Mouse (Mus musculus) central nervous system, embryonic 11.5 days (tissue): ENCODE data around the gene Olfr106-ps. TPM values are rescaled to one million over a fixed set of nuclear protein-coding genes. Genes with fewer than 3 reads are reported as not detected.

Source experiments
- polyA plus RNA-seq: library from polyadenylated mRNA; depleted of rRNA; stranded (reverse); fragments of >200 nt; gene quantifications from 2 replicates; pipeline ENCODE4 v1.2.3, GENCODE M21; 2012; rRNA removed

Gene Olfr106-ps
- polyA plus RNA-seq: not detected in 2 replicates

GRCm38 (mm10) chr17:37390093-37390492, at the start of gene Olfr106-ps:
TSS of gene Olfr106-ps (plus strand) at chr17:37390393.

DNA sequence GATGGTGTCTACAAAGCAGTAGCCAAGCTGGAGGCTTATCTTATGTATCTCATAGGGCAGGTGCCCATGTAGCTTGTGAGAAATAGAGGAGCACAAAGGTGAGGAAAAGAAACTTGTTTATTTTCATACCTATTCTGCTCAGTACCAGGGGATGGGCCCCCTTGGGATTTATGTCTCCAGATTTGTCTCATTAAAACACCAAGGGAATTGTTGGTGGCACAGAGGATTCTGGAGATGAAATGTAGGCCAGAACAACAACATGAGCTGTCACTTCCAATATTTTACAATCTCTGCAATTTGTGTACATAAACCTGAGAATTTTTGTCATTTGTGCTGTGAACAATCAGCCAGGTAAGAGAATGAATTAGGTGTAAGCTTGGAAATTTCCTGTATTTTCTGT, 30.9 kb upstream of the Olfr106-ps start, which contains the start of gene Olfr104-ps:
Gene Olfr104-ps, plus strand, starts transcription at position 301 of the 400 bp plus-strand sequence.

GRCm38 (mm10) chr17:37378733-37379132, 11.5 kb upstream of the Olfr106-ps start, which contains the start of gene Olfr105-ps:
TSS of gene Olfr105-ps (plus strand) at chr17:37379033.

DNA sequence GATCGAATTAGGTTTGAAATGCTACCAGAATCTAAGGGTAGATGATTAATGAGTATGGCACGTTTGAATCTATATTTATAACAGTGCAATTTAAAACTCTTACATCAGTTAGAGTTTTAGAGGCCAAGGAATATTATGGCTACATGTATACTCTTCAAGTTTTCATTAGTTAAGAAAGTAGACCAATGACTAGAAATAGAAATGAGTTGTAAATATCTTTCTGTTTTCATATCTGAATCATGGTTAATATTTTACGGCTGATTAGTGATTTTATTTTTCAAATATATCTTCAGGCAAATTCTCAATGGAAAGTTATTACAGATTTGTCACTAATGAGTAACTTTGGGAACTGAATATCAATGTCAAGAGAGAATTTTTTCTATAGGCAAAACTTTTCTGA, 8.7 kb downstream of the Olfr106-ps start, which contains the start of gene Olfr107:
Gene Olfr107, plus strand, starts transcription at position 301 of the 400 bp plus-strand sequence.

GRCm38 (mm10) chr17:37445180-37445579, 55.0 kb downstream of the Olfr106-ps start, which contains the start of gene Olfr108:
TSS of gene Olfr108 (plus strand) at chr17:37445480.

Other genes starting within 250 kb of the Olfr106-ps start
- gene Olfr93, start 228.9 kb upstream of the Olfr106-ps start, polyA plus RNA-seq: not detected in 2 replicates
- not detected in 2 replicates for gene Ubd, start 196.5 kb upstream of the Olfr106-ps start, polyA plus RNA-seq
- gene Olfr94, start 189.4 kb upstream of the Olfr106-ps start, polyA plus RNA-seq: not detected in 2 replicates
- not detected in 2 replicates for gene Olfr95, start 177.3 kb upstream of the Olfr106-ps start, polyA plus RNA-seq
- gene Olfr96, start 170.2 kb upstream of the Olfr106-ps start, polyA plus RNA-seq: not detected in 2 replicates
- not detected in 2 replicates for gene Olfr97, start 153.1 kb upstream of the Olfr106-ps start, polyA plus RNA-seq
- gene Olfr98, start 126.6 kb upstream of the Olfr106-ps start, polyA plus RNA-seq: not detected in 2 replicates
- gene H2-M3, start 120.2 kb upstream of the Olfr106-ps start, polyA plus RNA-seq: 0.97 and 1.1 TPM in 2 replicates
- gene Olfr99, start 106.9 kb upstream of the Olfr106-ps start, polyA plus RNA-seq: not detected in 2 replicates
- not detected in 2 replicates for gene Olfr101, start 86.1 kb upstream of the Olfr106-ps start, polyA plus RNA-seq
- not detected in 2 replicates for gene Olfr102, start 73.3 kb upstream of the Olfr106-ps start, polyA plus RNA-seq
- not detected in 2 replicates for gene Olfr103, start 50.7 kb upstream of the Olfr106-ps start, polyA plus RNA-seq
- gene Olfr104-ps, start 30.8 kb upstream of the Olfr106-ps start, polyA plus RNA-seq: not detected in 2 replicates
- not detected in 2 replicates for gene Olfr105-ps, start 11.4 kb upstream of the Olfr106-ps start, polyA plus RNA-seq
- gene Olfr107, start 8.8 kb downstream of the Olfr106-ps start, polyA plus RNA-seq: not detected in 2 replicates
- gene Olfr108, start 55.1 kb downstream of the Olfr106-ps start, polyA plus RNA-seq: not detected in 2 replicates
- not detected in 2 replicates for gene Olfr109, start 68.5 kb downstream of the Olfr106-ps start, polyA plus RNA-seq
- not detected in 2 replicates for gene H2-M2, start 93.2 kb downstream of the Olfr106-ps start, polyA plus RNA-seq
- gene Olfr110, start 102.1 kb downstream of the Olfr106-ps start, polyA plus RNA-seq: not detected in 2 replicates
- 0.04 and 0.10 TPM in 2 replicates for gene Olfr111, start 117.6 kb downstream of the Olfr106-ps start, polyA plus RNA-seq
- gene Olfr112, start 179.1 kb downstream of the Olfr106-ps start, polyA plus RNA-seq: not detected in 2 replicates
- not detected in 2 replicates for gene Olfr113, start 187.3 kb downstream of the Olfr106-ps start, polyA plus RNA-seq
- not detected in 2 replicates for gene Olfr114, start 202.3 kb downstream of the Olfr106-ps start, polyA plus RNA-seq
- not detected in 2 replicates for gene Olfr115, start 236.7 kb downstream of the Olfr106-ps start, polyA plus RNA-seq
- not detected in 2 replicates for gene Olfr116, start 236.8 kb downstream of the Olfr106-ps start, polyA plus RNA-seq